Mouse (Mus musculus) MN1 (cell line): ENCODE results near the gene Tenm4.

Source experiments
- DNase-seq: peaks from one replicate; pipeline ENCODE4 v3.0.0-alpha.2; 2016; ENCODE audit warnings: low spot score

The Tenm4 gene

GRCm38 (mm10) chr7:96734315-96735058 lies 563.4 kb downstream of the Tenm4 start:
- no peak for DNase-seq

GRCm38 (mm10) chr7:96740631-96741030 lies 569.6 kb downstream of the Tenm4 start:
- DNase-seq: no peak

- DNase-seq: peak; percentile 36
These were observed 571.2 kb downstream of the Tenm4 start for GRCm38 (mm10) chr7:96742221-96742620.

DNA sequence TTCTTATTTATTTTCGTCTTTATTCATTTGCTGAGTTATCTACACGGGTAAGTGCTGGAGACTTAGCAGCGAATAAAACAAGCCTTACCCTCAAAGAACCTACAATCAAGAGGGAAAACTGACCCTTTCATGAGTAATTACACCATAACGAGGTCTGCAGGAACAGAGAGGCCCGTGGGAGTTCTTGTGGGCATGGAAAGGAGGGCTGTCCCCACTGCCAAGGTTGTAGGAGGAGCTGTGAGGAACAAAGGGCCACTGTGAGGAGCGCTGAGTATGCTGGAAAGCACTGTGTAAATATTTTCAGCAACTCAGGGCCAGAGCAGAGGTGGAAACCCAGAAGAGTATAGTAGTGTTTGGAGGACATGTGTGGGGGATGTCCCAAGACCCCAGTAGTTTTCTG lies 574.9 kb downstream of the Tenm4 start:
- DNase-seq: peak; percentile 68

GRCm38 (mm10) chr7:96746706-96747105 lies 575.7 kb downstream of the Tenm4 start:
- DNase-seq: no peak

DNA sequence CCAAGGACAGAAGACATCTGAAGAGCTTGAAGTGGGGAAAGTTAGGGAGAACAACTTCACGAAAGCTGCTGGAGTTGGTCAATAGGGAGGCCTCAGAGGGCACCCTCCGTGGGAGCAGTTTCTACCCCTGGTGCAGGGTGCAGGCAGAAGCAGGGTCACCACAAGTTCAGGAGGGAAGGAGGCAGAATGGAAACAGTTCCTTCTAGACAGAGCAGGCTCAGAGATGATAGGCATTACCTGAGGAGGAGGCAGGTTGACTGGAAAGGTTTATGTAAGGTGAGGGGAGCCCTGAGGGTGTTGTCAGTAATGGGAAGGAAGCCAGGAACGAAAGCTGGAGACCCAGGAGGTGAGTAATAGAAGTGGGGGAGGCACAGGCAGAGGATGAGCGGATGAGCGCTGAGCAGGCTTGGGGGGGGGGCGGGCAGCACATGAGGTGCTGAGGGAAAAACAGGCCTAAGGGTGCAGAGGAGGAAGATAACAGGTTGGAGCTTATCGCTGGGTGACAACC lies 577.5 kb downstream of the Tenm4 start:
- DNase-seq: no peak

- DNase-seq: no peak
These were observed 578.7 kb downstream of the Tenm4 start for GRCm38 (mm10) chr7:96749753-96750152.

DNA sequence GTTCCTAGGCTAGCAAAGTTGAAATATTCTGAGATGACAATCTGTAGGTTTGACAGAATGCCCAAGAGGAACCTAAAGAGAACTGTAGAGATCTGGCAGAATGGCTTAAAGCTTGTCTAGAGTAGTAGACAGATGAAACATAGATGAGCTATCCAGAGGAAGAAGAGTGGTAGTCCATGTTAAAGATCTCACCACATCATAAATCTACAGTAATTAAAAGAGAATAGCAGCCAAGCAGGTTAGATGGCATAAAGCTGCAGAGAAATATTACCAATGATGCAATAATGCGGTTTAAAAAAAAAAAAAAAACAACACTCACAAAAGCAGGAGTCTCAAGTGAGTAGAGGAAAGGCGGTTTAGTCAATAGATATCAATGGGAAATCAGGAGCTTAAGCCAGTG lies 580.2 kb downstream of the Tenm4 start:
- no peak for DNase-seq

- DNase-seq: no peak
These were observed 581.7 kb downstream of the Tenm4 start for GRCm38 (mm10) chr7:96752776-96753175.

DNA sequence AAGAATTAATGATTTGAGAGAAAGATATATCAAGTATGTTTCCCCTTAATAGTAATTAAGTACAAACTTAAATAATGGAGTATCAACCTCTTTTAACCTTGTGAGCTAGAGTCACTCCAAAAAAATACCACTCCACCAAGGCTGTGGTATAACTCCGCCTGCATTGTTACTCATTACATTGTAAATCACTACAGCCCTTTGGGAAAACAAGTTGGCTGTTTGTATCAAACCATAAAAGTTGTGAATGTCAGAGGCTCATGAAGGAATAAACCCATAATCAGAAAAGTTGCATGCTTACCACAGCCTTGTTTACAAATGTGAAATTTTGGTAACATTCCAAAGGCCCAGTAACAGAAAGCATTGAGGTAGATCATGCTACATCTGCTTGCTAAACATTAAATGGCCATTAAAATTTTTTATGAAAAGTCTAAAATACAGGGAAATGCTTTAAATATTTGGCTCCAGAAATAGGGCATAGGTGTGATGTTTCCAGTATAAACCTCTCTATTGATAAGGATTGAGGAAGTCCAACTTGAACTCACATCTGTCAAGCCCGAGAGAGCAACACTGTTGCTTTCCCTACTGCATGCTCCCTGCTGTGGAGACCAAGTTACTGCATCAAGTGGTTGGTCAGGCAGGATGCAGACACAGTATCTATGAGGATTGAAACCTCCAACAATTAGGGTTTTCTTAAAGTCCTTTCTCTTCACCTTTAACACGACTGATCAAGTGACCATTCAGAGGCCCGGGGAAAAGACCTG lies 582.5 kb downstream of the Tenm4 start:
- no peak for DNase-seq

GRCm38 (mm10) chr7:96754175-96754574 lies 583.1 kb downstream of the Tenm4 start:
- no peak for DNase-seq

DNA sequence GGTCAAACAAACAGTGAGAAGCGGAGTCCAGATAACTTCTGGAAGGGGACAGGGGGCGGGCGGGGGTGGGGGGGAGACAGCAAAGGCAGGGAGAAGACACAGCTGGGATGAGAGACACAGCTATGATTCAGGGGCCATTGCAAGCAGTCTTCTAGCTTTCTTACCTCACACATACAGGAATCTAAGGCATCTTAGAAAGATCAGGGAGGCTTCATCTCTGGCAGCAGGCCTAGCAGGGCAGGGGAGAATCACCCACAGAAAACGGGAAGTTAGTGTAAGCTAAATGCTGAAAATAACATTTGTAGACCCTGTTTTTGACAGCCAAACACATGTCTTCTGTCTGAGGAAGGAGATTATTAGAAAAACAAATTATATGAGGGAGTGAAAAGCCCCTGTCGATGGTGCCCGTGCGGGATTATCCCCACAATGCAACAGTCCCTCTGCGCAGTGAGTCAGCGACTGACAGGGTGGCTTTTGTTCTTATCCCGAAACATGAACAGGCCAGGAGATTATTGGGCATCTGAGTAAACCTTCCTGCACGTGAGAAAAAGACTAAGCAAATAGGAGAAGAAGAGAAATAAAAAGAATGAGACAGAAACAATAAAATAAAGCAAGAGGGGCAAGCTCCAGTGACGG lies 584.5 kb downstream of the Tenm4 start:
- DNase-seq: no peak

DNA sequence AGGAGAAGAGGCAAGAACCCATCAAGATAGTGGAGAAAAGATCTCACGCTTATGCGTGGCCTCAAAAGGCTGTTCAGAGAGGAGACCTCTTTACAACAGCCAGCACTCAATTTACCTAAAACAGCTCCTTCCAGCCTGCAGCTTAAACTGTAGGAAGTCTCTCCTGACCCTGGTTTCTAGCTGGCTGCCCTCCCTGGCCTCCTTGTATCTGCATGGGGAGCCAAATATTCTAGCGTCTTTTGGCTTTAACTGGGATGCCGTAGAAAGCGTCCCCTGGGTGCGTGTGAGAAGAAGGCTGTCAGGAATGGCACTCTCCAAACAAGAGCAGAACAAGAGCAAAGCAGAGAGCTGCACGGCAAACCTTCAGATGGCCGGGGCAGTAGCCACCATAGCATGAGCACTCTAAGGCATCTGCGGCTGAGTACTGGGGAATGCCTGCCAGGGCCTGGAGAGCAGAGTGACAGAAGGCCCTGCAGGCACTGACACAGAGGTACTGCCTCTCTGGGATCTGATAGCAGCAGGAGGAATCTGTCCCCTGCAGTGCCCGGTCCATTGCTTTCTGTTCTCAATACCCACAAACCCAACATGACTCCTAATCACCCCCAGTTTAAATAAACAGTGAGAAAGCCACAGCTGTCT lies 585.2 kb downstream of the Tenm4 start:
- DNase-seq: no peak

GRCm38 (mm10) chr7:96757067-96757466 lies 586.0 kb downstream of the Tenm4 start:
- DNase-seq: no peak

GRCm38 (mm10) chr7:96760208-96760607 lies 589.2 kb downstream of the Tenm4 start:
- no peak for DNase-seq

GRCm38 (mm10) chr7:96761151-96761550 lies 590.1 kb downstream of the Tenm4 start:
- DNase-seq: peak; percentile 34

DNA sequence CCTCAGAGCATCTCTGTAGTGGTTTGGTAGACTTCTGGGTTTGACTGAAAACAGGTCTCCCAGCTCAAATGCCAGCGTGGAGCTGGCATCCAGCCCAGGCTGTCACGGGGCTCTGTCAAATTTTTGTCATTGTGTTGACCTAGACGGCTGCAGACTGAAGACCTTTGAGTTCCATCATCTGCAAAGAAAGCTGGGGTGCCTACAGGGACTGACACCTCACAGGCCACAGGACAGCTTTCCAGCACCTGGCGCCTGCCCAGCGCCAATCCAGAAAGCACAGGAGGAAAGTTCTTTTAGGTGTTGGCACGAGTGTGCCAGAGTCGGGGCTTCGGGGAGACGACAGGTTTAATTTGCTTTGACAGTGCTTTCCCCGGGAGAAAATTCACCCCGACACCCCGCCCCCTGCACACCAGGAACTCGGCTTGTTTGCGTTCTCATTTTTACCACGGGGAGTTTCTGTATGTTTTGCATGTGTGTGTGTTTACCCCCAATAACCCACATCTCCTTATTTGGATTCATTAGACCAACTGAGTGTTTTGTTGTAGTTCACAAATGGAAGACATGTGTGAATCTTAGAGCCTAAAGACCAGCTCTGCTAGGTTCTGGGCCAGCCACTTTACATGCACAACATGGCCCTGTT lies 594.4 kb downstream of the Tenm4 start:
- peak; percentile 81 for DNase-seq

- DNase-seq: no peak
These were observed 596.0 kb downstream of the Tenm4 start for GRCm38 (mm10) chr7:96767090-96767489.

DNA sequence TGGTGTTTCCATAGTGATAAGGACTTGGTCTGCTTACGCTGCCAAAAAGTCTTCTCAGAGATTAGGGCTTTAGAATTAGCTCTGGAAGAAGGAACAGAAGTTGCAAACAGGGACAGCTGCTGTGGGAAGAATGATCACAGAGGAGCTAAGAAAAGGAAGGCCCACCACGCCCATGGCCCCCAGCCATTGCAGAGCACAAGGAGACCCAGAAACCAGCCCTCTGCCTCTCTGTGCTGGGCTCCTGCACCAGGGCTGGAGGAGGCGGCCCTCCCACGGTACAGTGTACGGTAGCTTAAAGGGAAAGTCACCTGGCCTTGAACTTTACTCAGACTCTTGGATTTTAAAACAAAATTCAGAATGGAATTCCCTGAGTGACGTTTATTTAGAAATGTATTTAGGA lies 597.7 kb downstream of the Tenm4 start:
- DNase-seq: no peak

DNA sequence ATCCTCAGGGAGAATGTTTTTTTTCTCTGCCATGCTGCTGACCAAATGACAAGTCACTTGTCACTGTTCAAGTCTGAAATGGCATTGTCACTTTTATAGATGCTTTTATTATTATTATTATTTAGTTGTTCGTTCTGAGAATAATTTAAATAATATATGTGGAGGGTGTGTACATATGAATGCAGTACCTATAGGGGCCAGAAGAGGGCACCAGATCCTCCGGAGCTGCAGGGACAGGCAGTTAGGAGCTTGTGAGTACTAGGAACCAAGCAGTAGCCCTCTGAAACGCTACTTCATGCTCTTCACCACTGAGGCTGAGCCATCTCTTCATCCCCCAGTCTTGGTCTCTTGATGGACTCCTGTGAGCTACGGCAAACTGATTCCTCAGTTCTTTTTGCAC lies 598.7 kb downstream of the Tenm4 start:
- no peak for DNase-seq

DNA sequence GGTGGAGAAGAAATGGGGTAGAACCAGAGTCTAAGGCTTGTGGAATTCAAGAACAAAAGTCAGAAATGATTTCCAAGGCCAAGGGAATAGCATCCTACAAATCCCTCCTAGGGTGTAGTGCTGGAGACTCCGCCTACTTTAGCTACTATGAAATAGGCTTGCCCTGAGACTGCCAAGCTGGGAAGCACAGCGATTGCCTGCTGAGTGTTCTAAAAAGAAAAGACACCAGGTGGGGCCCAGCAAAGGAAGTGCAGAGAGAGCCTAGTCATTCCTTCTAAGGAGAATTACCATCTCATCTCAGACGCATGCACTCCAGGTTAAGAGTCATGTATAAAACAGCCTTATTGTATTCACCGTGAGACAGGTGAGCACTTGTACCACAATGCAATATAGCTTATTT lies 601.9 kb downstream of the Tenm4 start:
- peak; percentile 40 for DNase-seq
